Mouse (Mus musculus) kidney, adult 9 months (tissue): ENCODE measurements around the gene Yjefn3.

Experiments used
- DNase-seq: peaks from one replicate; pipeline ENCODE4 v3.0.0; 2022

Gene Yjefn3

DNA sequence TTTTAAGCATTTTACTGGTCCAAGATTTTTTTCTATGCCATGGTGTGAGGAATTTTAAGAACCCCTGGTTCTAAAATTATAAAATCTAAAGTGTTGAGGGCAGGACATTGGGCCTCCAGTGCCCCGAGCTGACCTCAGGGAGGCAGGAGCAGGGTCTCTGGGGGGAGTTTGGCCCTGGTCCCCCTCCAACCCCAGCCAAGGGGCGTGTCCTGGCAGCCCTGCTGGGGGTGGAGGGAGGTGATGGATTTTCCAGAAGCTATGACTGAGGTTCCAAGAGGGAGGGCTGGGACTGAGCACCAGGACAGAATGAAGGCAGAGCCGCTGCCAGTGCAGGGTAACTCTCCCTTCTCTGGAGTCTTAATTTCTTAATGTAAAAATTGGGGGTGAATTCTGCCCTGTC lies 24.5 kb downstream of the Yjefn3 start:
- DNase-seq = no peak

DNA sequence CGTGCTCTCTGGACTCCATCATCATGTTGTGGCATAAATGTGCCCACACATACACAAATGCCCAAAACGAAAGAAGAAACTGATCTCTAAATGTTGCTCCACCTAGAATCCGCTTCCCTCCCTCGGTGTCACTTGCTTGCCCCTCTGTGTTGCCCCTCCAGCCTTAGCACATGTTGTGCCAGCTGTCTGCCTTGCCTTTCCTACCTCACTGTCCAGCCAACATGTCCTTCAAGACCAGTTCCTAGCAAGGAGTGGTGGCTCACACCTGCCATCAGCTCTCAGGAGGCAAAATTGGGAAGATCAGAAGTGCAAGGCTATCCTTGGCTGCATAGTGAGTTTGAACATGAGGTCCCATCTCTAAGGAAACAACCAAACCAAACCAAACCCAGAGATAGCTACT lies 25.1 kb downstream of the Yjefn3 start:
- no peak for DNase-seq

DNA sequence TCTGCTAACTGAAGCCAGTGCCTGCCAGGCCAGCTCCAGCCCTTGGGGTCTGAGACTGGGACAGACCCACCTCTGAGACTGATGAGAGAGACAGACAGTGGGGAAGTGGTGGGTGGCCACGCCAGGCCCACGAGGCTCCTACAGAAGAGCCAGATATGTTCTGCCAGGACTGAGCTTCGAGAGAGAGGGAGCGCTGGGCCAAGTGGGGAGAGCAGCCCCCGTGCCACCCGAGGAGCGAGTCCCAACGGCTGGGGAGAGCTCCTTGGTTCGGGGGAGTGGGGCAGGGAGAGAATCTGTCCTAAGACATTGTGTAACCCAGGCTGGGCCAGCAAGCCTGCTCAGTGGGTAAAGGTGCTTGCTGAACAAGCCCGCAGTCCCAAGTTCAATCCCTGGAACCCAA lies 25.5 kb downstream of the Yjefn3 start:
- no peak for DNase-seq

DNA sequence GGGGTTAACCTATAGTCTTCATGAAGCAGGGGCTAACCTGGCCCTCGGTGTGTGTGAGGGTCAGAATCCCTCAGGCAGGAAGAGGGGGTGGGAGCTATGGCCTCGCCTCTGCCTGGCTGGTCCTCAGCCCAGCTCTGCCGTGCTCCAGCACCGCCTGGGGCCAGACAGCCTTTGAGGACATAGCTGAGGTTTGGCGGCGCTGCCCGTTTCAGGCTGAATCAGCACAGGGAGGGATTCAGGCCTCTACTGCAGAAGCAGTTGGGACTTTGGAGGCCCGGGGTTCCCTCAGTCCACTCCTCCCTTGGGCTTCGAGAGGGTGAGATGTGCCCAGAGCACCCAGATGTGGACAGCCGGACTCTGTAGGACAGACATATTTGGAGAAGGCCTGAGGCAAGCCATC lies 26.4 kb downstream of the Yjefn3 start:
- no peak for DNase-seq

DNA sequence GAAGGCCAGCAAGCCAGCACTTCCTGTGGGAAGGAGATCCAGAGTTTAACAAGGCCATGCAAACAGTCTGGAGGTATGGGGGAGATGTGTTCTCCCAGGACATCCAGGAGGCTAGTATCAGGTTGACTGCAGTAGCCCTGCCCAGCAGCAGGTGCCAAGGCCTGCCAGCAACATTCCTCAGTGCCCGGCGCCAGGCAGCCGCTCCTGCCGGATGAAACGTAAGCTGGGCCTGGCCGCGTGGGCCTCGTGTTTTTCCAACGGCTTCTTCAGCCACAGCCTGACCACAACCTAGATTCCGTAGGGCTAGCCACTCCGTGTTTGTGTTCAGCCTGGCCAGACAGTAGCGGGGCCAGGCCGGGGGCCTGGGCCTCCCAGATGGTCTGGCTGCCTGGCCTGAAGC lies 27.9 kb downstream of the Yjefn3 start:
- DNase-seq = no peak

DNA sequence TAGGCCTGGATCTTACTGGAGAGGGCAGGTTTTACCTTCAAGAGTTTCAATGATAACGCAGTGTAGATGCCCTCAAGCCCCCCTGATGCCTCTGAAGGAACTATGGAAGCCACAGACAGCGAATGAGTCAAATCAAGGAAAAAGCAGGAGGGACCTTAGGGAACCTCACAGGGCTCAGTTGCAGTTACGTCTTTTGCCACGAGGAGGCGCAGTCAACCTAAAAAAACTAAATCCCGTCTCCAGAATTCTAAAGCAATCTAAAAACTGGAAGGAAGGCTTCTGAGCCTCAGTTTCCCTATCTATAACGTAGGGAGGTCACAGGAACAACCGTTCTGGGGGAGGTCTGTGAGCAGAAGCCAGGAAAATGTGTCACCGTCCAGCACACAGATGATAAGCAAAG lies 28.4 kb downstream of the Yjefn3 start:
- DNase-seq = peak; percentile 77

DNA sequence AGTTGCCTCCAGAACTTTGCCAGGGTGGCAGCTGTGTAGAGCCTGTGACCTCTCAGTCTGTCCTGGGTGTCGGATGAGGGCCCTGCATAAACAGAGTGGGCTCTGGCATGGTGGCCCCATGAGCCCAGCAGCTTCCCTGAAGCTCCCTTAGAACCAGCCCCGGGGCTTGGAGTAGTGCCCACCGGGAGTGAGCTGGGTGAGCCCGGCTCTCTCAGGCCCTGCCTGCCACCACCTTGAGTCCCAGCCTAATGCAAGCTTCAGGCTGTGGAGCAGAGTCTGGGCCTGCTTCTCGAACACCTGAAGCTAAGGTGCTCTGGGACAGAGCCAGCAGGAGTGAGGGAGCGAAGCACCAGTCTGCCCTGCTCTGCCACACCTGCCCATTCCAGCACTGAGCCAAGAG lies 31.6 kb downstream of the Yjefn3 start:
- no peak for DNase-seq

DNA sequence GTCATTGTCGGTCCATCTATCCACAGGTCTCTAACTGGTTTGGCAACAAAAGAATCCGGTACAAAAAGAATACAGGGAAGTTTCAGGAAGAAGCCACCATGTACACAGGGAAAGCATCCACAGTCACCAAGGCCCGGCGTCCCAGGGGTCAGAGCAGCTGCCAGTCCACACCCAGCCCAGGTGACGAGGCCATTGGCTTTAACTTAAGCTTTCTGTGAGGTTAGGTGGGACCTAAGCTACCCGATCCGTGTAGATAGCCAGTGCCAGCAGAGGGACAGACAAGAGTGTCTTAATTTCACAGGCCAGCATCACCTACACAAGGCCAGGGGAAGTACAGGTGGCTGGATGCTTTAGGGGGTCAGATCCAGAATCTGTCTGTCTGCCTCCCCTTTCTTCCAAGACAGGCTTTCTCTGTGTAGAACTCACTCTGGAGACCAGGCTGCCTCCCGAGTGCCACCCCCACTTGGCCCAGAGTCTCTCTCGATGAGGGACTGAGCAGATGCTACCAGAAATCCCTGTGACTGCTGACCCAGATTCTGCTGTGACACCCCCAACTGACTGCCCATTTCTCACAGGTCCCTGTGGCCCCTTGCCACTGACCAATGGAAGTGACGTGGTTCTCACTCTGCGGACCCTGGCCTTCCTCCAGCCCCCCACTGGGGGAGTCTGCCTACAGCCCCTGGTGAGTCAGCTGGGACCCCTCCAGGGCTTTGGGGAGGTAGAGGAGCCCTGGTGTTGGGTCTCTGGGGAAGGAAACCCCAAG lies 32.3 kb downstream of the Yjefn3 start:
- DNase-seq = no peak

DNA sequence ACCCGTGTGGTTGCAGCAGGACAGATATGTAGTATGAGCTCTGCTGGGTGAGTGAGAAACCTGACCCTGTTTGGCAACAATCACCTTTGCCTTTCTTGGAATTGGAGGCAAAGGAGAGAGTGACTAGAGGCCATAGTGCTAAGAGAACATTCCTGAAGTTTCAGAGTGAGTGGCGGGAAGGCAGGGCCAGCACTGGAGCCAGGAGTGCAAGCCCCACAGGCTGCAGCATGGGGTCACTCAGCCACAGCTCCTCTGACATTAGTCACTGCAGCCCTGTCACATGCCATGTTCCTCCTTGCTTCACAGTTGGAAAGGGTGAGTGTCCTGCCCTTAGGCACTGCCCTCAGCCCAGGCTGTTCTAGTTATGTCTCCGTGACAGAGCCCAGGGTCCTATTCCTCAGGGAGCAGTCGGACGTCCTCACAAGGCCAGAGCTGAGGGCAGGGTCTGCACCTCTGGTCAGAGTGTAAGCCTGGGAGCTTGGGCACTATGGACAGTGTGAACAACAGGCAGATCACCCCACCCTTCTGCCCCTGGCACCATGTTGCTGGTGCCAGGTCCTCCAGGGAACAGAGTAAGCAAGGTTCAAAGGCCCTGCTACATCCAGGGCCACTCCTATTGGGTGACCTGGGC lies 34.7 kb downstream of the Yjefn3 start:
- DNase-seq = no peak

DNA sequence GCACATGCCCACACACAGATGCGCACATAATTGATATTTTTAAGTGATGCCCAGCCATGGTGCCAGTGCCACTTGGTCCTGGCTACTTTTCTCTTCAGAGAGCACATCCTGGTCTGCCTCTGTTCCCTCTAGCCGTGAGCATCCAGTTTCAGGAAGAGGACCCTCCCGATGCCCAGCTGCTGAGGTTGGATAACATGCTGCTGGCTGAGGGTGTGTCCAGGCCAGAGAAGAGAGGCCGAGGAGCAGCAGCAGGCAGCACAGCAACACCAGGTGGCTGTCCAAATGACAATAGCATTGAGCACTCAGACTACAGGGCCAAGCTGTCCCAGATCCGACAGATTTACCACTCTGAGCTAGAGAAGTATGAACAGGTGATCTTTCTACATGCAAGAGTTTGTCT lies 38.3 kb downstream of the Yjefn3 start:
- no peak for DNase-seq

DNA sequence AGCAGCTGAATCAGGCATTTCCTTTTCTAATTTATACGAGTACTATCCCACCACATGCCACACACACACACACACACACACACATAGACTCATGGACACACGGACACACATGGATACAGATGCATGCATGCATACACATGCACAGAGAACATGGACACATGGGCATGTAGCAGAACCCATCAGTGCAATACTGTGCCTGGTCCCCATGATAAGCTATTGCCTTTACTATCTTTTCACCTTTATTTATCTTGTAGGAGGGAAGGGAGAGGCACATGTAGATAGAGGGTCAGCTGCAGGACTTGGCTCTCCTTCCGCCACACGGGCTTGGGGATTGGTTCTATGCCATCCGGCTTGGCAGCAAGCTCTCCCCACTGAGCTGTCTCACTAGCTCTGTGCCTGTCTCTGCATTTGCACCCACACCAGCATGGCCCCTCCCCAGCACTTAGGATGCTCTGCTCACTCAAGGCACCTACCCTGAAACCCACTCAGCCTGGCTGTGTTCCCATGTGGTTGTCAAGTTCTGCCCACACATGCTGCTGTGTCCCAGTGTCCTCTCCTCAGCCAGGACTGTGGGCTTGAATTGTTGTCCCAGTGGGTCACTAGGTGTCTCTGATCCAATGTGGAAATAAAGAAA lies 39.0 kb downstream of the Yjefn3 start:
- DNase-seq = no peak

DNA sequence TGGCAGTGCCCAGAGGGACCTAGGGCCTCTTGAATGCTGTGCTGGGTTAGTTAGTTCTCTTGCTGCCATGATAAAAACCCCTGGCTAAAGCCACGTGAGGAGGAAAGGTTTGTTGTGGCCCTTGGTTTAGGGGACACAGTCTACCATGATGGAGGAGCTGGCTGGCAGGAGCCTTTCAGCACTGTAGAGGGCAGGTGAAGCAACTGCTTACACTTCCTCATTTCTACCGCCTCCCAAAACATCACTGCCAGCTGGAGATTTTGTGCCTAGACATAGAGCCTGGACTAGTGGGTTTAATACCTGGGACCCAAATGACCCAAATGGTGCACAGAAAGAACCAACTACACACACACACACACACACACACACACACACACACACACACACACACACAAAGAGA lies 41.3 kb downstream of the Yjefn3 start:
- DNase-seq = no peak

DNA sequence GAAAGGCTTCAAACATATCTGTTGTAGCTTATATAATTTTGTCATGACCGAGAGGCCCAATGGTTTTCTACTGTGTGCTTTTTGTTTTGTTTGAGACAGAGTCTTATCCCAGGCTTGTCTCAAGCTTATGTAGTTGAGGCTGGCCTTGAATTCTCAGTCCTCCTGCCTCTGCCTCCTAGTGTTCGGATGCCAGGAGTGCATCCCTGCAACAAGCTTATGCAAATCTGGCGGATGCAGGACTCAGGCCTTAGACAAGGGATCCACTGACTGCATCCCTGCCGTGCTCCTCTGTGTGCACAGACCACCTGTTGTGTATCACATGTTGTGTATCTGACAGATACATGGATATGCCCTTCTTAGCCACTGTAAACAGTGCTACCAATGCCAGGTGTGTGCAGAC lies 41.7 kb downstream of the Yjefn3 start:
- no peak for DNase-seq

DNA sequence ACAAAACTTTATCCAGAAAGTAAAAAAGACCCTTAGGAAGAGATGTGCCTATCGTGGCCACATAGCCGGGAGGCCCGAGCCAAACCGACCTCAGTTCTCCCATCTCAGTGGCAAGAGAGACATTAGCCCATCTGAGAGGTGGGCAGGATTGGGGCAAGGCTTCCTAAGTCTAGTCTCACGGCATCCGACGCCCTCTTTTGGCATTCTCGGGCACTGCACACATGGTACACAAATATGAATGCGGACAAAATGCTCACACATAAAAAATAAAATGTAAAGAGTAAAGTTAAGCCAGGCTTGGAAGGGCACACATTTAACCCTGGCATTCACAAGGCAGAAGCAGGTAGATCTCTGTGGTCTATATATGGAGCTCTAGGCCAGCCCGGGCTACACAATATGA lies 48.6 kb downstream of the Yjefn3 start:
- DNase-seq = no peak

DNA sequence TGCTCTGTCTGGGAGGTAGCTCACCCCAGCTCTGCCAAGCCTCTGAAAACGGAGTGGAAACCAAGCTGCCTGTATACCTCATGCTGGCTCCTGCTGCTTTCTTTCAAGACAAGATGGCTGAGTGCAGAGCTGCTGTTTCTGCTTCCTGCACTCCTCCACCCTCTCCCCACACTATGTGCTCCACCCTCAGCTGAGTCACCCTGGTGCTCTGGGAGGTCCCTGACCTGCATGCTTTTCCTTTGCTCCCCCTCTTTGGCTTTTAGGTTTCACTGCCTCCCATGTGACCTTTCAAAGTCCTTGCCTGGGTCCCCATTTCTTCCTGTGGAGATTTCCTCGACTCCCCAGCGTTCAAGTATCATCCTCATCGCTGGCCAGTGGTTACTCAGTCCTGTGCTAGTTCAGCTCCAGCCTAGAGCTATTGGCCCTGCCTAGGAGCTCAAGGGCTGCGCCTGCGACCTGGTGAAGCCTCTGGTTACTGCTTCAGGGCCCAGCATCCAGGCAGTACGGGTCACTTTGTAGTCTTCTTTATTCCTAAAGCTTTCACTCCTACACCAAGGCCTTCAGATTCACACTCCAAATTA lies 51.5 kb downstream of the Yjefn3 start:
- no peak for DNase-seq

DNA sequence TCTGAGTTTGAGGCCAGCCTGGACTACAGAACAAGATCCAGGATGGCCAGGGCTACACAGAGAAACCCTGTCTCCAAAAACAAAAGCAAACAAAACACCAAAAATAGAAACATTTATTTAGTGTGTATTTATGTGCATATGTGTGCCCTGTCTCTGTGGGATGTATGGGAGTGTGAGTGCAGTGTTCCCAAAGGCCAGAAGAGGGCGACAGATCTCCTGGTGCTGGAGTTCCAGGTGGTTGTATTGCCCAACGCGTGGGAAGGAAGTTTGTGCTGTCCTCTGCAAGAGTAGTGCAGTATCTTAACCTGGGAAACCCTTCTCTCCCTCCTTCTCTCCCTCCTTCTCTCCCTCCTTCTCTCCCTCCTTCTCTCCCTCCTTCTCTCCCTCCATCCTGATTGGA lies 52.6 kb downstream of the Yjefn3 start:
- no peak for DNase-seq

DNA sequence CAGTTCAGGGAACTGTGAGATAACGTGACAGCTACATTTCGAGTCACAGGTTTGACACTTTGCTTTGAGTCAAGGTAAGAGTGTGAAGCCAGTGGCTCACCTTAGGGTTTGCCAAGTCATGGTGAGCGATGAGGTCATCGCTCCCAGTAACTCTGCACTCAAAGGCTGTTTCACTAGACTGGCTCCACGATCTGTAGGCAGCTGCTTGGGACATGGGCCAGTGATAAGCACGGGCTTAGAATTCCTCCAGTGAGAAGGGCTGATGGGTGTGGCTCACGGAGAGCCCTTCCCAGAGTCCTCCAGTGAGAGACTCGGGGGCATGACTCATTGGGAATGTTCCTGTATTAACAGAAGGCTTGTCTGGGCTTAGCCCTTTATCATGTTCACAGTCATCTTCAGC lies 53.6 kb downstream of the Yjefn3 start:
- no peak for DNase-seq

DNA sequence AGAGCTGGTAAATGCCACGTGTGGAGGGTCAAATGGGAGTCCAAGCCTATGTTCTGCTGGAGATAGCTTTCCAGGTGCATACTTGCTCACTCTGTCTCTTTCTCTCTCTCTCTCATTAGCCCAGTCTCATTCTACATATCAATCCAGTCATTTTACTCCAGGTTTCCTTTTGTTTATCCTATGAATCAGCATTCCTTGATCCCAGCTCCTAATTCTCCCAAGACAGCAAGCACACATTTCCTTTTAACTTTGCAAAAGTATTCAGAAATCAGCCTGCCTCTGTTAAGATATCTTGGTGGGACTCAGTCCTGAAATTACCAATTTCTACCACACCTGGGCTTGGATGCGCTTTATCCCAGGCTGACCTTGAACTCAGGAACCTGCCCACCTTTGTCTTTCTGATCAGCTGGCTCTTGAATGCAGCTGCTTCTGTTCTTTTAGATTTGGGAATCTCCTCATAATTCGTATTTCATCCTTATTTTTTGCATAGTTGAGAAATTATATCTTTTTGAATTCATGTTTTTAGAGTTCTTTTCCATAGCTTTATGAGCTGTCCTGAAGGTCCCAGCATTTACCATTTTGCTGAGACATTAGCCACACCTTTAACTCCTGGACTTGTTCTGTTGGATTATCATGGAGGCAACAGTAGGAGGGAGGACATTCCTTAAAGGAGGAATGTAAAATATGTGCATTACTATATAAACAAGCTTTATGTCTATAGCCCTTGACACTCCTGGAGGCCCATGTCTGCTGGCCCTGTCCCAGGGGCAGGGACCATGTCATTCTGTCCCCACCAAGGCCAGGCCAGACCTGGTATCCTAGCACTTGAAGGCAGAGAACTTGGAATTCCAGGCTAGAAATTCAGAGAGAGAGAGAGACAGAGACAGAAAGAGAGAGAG lies 55.1 kb downstream of the Yjefn3 start:
- DNase-seq = no peak
